Mouse (Mus musculus): ENCODE data around the gene Olfr1391. TPM values are rescaled to one million over a fixed set of nuclear protein-coding genes. Genes with fewer than 3 reads are reported as not detected.
"Not testable (repeated sequence)": the region's sequence is repeated elsewhere in the genome, so short reads cannot be mapped to it uniquely, and the experiment has no call there.

Gene Olfr1391
- polyA plus RNA-seq (2014; fragmentation: Nextera tagmentation; extraction: Ambion mirVana): not detected in 2 replicates

DNA sequence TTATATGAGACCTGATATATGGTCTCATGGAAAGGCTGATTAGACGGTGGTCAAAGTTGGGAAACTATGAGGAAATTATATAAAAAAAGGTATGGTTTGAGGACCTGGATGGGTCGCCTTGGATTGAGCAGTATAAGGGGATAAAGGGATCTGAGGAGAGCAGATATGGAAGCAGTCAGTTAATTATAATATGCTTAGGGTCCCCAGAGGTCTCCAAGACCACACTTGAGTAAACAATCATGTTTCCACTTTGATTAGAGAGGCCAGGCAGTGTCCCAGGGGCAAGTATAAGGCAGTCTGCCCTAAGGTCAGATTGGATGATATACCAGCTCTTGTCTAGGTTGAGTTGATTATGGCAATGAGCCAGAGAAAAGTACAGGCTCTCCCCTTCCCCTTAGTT is at the start of gene Olfr1391:
Gene Olfr1391 (plus strand): TSS at position 301 of the 400 bp plus-strand sequence.
- H3K9me3 ChIP-seq (ENCODE audit: control insufficient read depth, low read depth, low read length): no peaks in the 10 kb centered on the region
- no peaks in the 10 kb centered on the region for H3K4me1 ChIP-seq (ENCODE audit: control insufficient read depth, insufficient read depth, low read length)
- H3K27me3 ChIP-seq (ENCODE audit: control insufficient read depth, insufficient read depth, low read length): no peaks in the 10 kb centered on the region
- ATAC-seq (ENCODE audit: insufficient number of reproducible peaks, insufficient read depth, low FRiP score, low read depth): no peak
- H3K4me2 ChIP-seq (replicated peaks; ENCODE audit: low read depth, low read length): no peak within 1 kb of the TSS
- H3K9ac ChIP-seq (replicated peaks; ENCODE audit: low read depth, low read length): no peak within 1 kb of the TSS
- 78% methylated on average over 2 of the region's 2 CpGs for WGBS
- no peaks in the 10 kb centered on the region for H3K36me3 ChIP-seq (ENCODE audit: control insufficient read depth, insufficient read depth, low read length)
- H3K27ac ChIP-seq (ENCODE audit: low read length): no peak within 1 kb of the TSS
- H3K4me3 ChIP-seq (ENCODE audit: low read depth, low read length): no peak within 1 kb of the TSS

DNA sequence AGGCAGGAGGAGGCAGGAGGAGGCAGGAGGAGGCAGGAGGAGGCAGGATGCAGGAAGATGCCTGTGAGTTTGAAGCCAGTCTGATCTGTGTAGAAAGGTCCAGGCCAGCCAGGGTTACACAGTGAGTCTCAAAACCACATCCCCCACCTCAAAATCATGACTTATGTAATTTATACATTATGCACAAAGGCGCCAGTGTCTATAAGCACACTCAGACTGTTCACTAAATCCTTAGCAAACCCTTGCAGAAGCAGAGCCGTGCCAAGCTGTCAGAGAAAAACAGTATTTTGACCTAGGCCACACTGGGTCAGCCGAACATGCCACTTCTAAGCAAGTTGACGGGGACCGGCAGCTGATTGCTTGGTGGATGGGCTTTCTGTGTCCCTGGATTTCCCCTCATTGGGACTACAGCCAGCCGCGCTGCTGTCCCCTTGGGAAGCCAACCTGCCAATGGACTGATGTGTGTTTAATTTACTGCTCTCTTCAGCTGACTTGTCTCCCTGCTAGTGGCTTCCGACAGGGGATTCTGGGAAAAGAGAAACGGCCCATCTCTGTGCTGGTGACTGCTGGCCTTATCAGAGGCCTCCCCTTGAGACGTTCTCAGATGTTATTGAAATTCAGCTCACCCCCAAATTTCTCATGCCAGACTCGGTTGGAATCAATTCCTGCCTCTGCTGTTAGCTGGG is 48.6 kb upstream of the Olfr1391 start:
- no peaks in the 10 kb centered on the region for H3K27me3 ChIP-seq (ENCODE audit: control insufficient read depth, insufficient read depth, low read length)
- H3K9ac ChIP-seq (replicated peaks; ENCODE audit: low read depth, low read length): no peak overlapping the region
- H3K4me2 ChIP-seq (replicated peaks; ENCODE audit: low read depth, low read length): no peak overlapping the region
- no peak for ATAC-seq (ENCODE audit: insufficient number of reproducible peaks, insufficient read depth, low FRiP score, low read depth)
- no peak overlapping the region for H3K27ac ChIP-seq (ENCODE audit: low read length)
- no peaks in the 10 kb centered on the region for H3K4me1 ChIP-seq (ENCODE audit: control insufficient read depth, insufficient read depth, low read length)
- WGBS: 60% methylated on average over 11 of the region's 11 CpGs
- no peak overlapping the region for H3K4me3 ChIP-seq (ENCODE audit: low read depth, low read length)
- H3K36me3 ChIP-seq (ENCODE audit: control insufficient read depth, insufficient read depth, low read length): no peaks in the 10 kb centered on the region
- H3K9me3 ChIP-seq (ENCODE audit: control insufficient read depth, low read depth, low read length): no peaks in the 10 kb centered on the region

DNA sequence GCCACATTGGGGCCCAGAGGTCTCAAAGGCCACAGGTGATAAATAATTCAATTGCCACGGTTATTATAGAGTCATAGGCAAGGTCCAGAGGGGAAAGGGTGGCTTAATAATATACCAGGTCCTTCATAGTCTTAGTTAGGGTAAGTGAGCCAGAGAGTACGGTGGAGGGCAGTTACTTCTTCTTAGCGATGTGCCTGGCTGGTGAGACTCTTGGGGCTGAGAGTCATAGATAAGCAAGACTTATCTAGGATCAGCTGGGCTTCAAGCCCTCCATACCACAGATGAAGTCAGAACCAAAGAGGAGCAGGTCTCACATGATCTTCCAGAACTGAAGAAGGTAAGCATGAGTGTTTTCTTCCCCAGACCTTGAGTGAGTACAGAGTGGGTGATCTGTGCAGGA is 44.3 kb upstream of the Olfr1391 start, which contains the start of gene Olfr1393:
Gene Olfr1393 (plus strand): TSS at position 83 of the 400 bp plus-strand sequence.
- H3K27me3 ChIP-seq (ENCODE audit: control insufficient read depth, insufficient read depth, low read length): no peaks in the 10 kb centered on the region
- no peaks in the 10 kb centered on the region for H3K36me3 ChIP-seq (ENCODE audit: control insufficient read depth, insufficient read depth, low read length)
- no peak within 1 kb of the TSS for H3K4me3 ChIP-seq (ENCODE audit: low read depth, low read length)
- ATAC-seq (ENCODE audit: insufficient number of reproducible peaks, insufficient read depth, low FRiP score, low read depth): no peak
- H3K4me2 ChIP-seq (replicated peaks; ENCODE audit: low read depth, low read length): no peak within 1 kb of the TSS
- H3K9me3 ChIP-seq (ENCODE audit: control insufficient read depth, low read depth, low read length): no peaks in the 10 kb centered on the region
- no peak within 1 kb of the TSS for H3K9ac ChIP-seq (replicated peaks; ENCODE audit: low read depth, low read length)
- WGBS: 70% methylated on average over 3 of the region's 3 CpGs
- no peak within 1 kb of the TSS for H3K27ac ChIP-seq (ENCODE audit: low read length)
- no peaks in the 10 kb centered on the region for H3K4me1 ChIP-seq (ENCODE audit: control insufficient read depth, insufficient read depth, low read length)

DNA sequence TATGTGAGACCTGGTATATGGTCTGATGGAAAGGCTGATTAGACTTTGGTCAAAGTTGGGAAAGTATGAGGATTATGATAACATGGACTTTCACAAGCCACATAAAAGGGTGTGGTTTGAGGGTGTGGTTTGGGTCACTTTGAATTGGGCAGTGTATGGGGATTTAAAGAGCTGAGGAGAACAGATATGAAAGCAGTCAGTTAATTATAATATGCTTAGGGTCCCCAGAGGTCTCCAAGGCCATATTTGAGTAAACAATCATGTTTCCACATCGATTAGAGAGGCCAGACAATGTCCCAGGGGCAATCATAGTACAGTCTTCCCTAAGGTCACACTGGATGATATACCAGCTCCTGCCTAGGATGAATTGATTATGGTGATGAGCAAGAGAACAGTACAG is 37.6 kb upstream of the Olfr1391 start, which contains the start of gene Olfr1392:
Gene Olfr1392 (plus strand): TSS at position 301 of the 400 bp plus-strand sequence.
- H3K4me3 ChIP-seq (ENCODE audit: low read depth, low read length); H3K9me3 ChIP-seq (ENCODE audit: control insufficient read depth, low read depth, low read length); H3K4me2 ChIP-seq (replicated peaks; ENCODE audit: low read depth, low read length); H3K9ac ChIP-seq (replicated peaks; ENCODE audit: low read depth, low read length); H3K36me3 ChIP-seq (ENCODE audit: control insufficient read depth, insufficient read depth, low read length); ATAC-seq (ENCODE audit: insufficient number of reproducible peaks, insufficient read depth, low FRiP score, low read depth); H3K27ac ChIP-seq (ENCODE audit: low read length); H3K4me1 ChIP-seq (ENCODE audit: control insufficient read depth, insufficient read depth, low read length); H3K27me3 ChIP-seq (ENCODE audit: control insufficient read depth, insufficient read depth, low read length): not testable (repeated sequence)
- 50% methylated on average over 1 of the region's 1 CpGs for WGBS

DNA sequence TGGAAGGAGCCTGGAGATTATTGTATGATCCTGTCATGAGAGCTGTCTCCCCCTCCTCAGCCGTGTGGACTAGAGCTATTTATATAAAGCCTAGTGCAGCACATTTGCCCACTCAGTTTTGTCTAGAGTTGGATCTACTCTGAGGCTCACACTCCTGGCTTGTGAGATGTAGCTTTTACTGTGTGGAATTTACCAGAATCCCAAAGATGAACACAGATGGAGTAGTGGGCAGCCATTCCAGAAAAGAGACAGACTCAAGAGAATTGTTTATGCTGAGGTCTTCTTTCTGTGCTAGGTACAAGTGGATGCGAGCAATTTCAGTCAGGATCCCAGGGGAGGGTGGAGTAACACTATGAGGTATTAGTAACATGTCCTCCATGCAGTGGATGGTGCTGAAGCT is 35.3 kb upstream of the Olfr1391 start:
- no peaks in the 10 kb centered on the region for H3K27me3 ChIP-seq (ENCODE audit: control insufficient read depth, insufficient read depth, low read length)
- no peak for ATAC-seq (ENCODE audit: insufficient number of reproducible peaks, insufficient read depth, low FRiP score, low read depth)
- H3K9me3 ChIP-seq (ENCODE audit: control insufficient read depth, low read depth, low read length): no peaks in the 10 kb centered on the region
- H3K4me2 ChIP-seq (replicated peaks; ENCODE audit: low read depth, low read length): no peak overlapping the region
- no peak overlapping the region for H3K4me3 ChIP-seq (ENCODE audit: low read depth, low read length)
- H3K36me3 ChIP-seq (ENCODE audit: control insufficient read depth, insufficient read depth, low read length): no peaks in the 10 kb centered on the region
- H3K4me1 ChIP-seq (ENCODE audit: control insufficient read depth, insufficient read depth, low read length): no peaks in the 10 kb centered on the region
- no peak overlapping the region for H3K9ac ChIP-seq (replicated peaks; ENCODE audit: low read depth, low read length)
- WGBS: 63% methylated on average over 2 of the region's 2 CpGs
- H3K27ac ChIP-seq (ENCODE audit: low read length): no peak overlapping the region

DNA sequence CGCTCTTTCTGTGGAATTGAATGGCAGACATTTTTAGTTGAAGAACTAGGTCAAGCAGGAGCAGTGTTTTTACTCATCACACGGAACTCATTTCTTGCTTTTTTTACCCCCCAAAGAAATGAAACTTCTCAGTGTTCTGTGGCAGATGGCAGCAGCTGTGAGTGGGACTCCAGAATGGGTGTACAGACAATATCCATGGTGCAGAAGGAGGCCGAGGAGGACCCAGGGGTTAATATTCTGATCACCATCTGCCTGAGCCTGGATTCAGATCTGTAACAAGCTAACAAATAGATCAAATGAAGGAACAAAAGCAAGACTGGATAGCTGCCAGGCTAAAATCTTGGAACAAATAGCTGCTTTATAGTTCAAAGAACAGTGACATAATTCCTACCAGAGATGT is 29.8 kb upstream of the Olfr1391 start:
- WGBS: 71% methylated on average over 3 of the region's 3 CpGs
- Histone ChIP-seq H3K4me2 (replicated peaks; ENCODE audit: low read depth, low read length) (no peak overlapping the region), H3K36me3 (ENCODE audit: control insufficient read depth, insufficient read depth, low read length) (no peaks in the 10 kb centered on the region), H3K4me1 (ENCODE audit: control insufficient read depth, insufficient read depth, low read length) (no peaks in the 10 kb centered on the region), H3K9me3 (ENCODE audit: control insufficient read depth, low read depth, low read length) (no peaks in the 10 kb centered on the region), H3K9ac (replicated peaks; ENCODE audit: low read depth, low read length) (no peak overlapping the region), H3K27me3 (ENCODE audit: control insufficient read depth, insufficient read depth, low read length) (no peaks in the 10 kb centered on the region), H3K27ac (ENCODE audit: low read length) (no peak overlapping the region), H3K4me3 (ENCODE audit: low read depth, low read length) (no peak overlapping the region)
- ATAC-seq (ENCODE audit: insufficient number of reproducible peaks, insufficient read depth, low FRiP score, low read depth): no peak

DNA sequence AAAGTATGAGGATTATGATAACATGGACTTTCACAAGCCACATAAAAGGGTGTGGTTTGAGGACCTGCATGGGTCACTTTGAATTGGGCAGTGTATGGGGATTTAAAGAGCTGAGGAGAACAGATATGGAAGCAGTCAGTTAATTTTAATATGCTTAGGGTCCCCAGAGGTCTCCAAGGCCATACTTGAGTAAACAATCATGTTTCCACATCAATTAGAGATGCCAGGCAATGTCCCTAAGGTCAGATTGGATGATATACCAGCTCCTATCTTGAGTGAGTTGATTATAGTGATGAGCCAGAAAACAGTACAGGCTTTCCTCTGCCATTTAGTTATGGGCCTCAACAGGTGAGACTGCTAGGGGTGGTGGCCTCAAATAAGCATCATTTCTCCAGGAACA is 18.1 kb upstream of the Olfr1391 start, which contains the start of gene Olfr10:
Gene Olfr10 (plus strand): TSS at position 301 of the 400 bp plus-strand sequence.
- Histone ChIP-seq H3K4me2 (replicated peaks; ENCODE audit: low read depth, low read length) (no peak within 1 kb of the TSS), H3K27ac (ENCODE audit: low read length) (no peak within 1 kb of the TSS), H3K36me3 (ENCODE audit: control insufficient read depth, insufficient read depth, low read length) (no peaks in the 10 kb centered on the region), H3K9ac (replicated peaks; ENCODE audit: low read depth, low read length) (no peak within 1 kb of the TSS), H3K4me3 (ENCODE audit: low read depth, low read length) (no peak within 1 kb of the TSS), H3K9me3 (ENCODE audit: control insufficient read depth, low read depth, low read length) (no peaks in the 10 kb centered on the region), H3K27me3 (ENCODE audit: control insufficient read depth, insufficient read depth, low read length) (no peaks in the 10 kb centered on the region), H3K4me1 (ENCODE audit: control insufficient read depth, insufficient read depth, low read length) (no peaks in the 10 kb centered on the region)
- no peak for ATAC-seq (ENCODE audit: insufficient number of reproducible peaks, insufficient read depth, low FRiP score, low read depth)

DNA sequence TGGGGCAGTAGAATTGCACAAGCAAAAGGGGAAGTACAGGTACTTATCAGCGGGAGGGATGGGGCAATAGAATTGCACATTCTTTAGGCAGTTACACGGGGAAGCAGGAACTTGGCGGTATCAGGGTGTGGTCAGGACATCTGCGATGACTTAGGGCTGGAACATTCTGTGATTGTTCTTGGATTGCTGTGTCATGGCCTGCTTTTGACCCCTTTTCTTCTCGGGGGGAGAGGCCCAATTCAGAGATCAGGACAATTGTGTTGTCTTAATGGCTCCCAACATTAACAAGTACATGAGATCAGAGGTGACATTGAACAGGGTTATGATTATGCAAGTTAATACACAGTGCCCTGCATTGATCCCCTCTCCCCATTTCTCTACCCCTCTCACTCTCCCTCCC is 14.0 kb upstream of the Olfr1391 start:
- not testable (repeated sequence) for H3K4me2 ChIP-seq (replicated peaks; ENCODE audit: low read depth, low read length); ATAC-seq (ENCODE audit: insufficient number of reproducible peaks, insufficient read depth, low FRiP score, low read depth); H3K4me1 ChIP-seq (ENCODE audit: control insufficient read depth, insufficient read depth, low read length); H3K9me3 ChIP-seq (ENCODE audit: control insufficient read depth, low read depth, low read length); H3K27me3 ChIP-seq (ENCODE audit: control insufficient read depth, insufficient read depth, low read length); H3K27ac ChIP-seq (ENCODE audit: low read length); H3K36me3 ChIP-seq (ENCODE audit: control insufficient read depth, insufficient read depth, low read length); H3K9ac ChIP-seq (replicated peaks; ENCODE audit: low read depth, low read length); H3K4me3 ChIP-seq (ENCODE audit: low read depth, low read length)
- WGBS: 73% methylated on average over 5 of the region's 5 CpGs

DNA sequence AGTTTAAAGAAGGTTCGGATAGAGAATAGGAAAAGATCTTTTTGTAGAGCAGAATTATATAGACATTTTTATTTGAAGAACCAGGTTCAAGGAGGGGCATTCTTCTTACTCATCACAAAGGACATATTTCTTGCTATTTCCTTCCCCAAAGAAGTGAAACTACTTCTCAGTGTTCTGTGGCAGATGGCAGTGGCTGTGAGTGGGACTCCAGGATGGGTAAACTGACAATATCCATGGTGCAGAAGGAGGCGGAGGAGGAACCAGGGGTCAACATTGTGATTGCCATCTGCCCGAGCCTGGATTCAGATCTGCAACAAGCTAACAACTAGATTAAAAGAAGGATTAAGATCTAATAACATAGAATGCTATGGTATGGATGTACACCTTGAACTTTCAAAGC is 4.2 kb downstream of the Olfr1391 start:
- Histone ChIP-seq H3K27ac (ENCODE audit: low read length) (no peak overlapping the region), H3K9ac (replicated peaks; ENCODE audit: low read depth, low read length) (no peak overlapping the region), H3K4me3 (ENCODE audit: low read depth, low read length) (no peak overlapping the region), H3K36me3 (ENCODE audit: control insufficient read depth, insufficient read depth, low read length) (no peaks in the 10 kb centered on the region), H3K9me3 (ENCODE audit: control insufficient read depth, low read depth, low read length) (no peaks in the 10 kb centered on the region), H3K27me3 (ENCODE audit: control insufficient read depth, insufficient read depth, low read length) (no peaks in the 10 kb centered on the region), H3K4me2 (replicated peaks; ENCODE audit: low read depth, low read length) (no peak overlapping the region), H3K4me1 (ENCODE audit: control insufficient read depth, insufficient read depth, low read length) (no peaks in the 10 kb centered on the region)
- ATAC-seq (ENCODE audit: insufficient number of reproducible peaks, insufficient read depth, low FRiP score, low read depth): no peak
- WGBS: 79% methylated on average over 3 of the region's 3 CpGs

Measured in stomach, embryonic 14.5 days (tissue).